In the genomic region with DNA sequence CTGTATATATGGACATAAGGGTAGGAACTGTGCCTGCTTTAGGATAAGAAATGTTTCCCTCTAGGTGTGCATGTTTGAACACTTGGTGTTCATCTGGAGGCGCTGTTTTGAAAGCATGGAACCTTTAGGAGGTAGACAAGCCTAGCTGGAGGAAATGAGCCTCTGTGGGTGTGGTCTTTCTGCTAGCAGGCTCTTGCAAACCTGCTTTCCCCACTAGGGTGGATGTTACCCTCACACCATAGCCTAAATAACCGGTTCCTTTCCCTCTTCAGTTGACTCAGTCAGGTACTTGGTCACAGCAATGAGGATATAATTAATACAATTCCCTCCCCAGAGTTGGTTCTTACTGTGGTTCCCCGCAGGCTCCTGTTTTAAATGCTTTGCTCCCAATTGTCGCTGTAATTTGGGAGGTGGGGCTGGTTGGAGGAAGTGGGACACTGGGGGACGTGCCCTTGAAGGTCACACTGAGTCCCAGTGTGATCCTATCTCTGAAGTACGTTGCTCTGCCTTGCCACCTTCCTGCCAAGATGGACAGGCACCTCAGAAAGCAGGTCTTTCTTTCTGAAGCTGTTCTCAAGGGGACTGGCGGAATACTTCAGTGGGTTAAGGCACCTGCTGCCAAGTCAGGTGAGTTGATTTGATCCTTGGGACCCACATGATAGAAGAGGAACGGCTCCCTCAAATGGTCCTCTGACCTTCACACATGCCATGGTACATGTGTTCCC, we compare ENCODE assay signal across 1 mouse cellular context.
TF ChIP-seq lines count a peak whose summit lies in the region.

No protein-coding gene starts in this region.

TF ChIP-seq in MEL, 35 proteins besides CTCF, POLR2A, EP300 and RAD21 (continued from another document):
- TF ChIP-seq CHD2 (IDR thresholded peaks at IDR 0.05; ENCODE audit: low read length) (no peak), POLR2AphosphoS5 (IDR thresholded peaks at IDR 0.05; ENCODE audit: borderline replicate concordance, low read depth, low read length) (no peak), JUND (IDR thresholded peaks at IDR 0.05; ENCODE audit: low read depth, low read length) (no peak), MAFK (IDR thresholded peaks at IDR 0.05; ENCODE audit: borderline replicate concordance, low read depth, low read length) (no peak), TCF12 (IDR thresholded peaks at IDR 0.05; ENCODE audit: low read depth, low read length) (no peak), TAL1 (IDR thresholded peaks at IDR 0.05; ENCODE audit: low read length) (no peak), MYC (IDR thresholded peaks at IDR 0.05; ENCODE audit: low read depth, low read length) (no peak), ELF1 (IDR thresholded peaks at IDR 0.05; ENCODE audit: low read depth, low read length) (no peak), POLR2AphosphoS2 (IDR thresholded peaks at IDR 0.05; ENCODE audit: low read length) (no peak), USF1 (IDR thresholded peaks at IDR 0.05; ENCODE audit: low read depth, low read length) (no peak), HCFC1 (IDR thresholded peaks at IDR 0.05; ENCODE audit: low read depth, low read length) (no peak), TBP (IDR thresholded peaks at IDR 0.05; ENCODE audit: low read depth, low read length) (no peak), MYB (IDR thresholded peaks at IDR 0.05; ENCODE audit: low read depth, low read length) (no peak)
TF ChIP-seq in MEL: peak in this region for 0.
